Mouse (Mus musculus) brain, embryonic 14.5 days (tissue): ENCODE data around the gene Pik3r4.

ENCODE experiments used
- CTCF ChIP-seq: fragments of 200-500 bp; IDR thresholded peaks from 2 replicates; pipeline ENCODE4 v1.5.1; 2012; ENCODE audit warnings: inconsistent platforms, mild to moderate bottlenecking, moderate library complexity, borderline replicate concordance; ENCODE audit not compliant: insufficient read depth, insufficient read length; ENCODE audit errors: extremely low read depth
- POLR2A ChIP-seq: fragments of 200-500 bp; IDR thresholded peaks from 2 replicates; pipeline ENCODE4 v1.6.1; 2012; ENCODE audit warnings: mild to moderate bottlenecking, inconsistent platforms, borderline replicate concordance; ENCODE audit not compliant: poor library complexity, insufficient read depth, insufficient read length, severe bottlenecking; ENCODE audit errors: extremely low read depth

DNA sequence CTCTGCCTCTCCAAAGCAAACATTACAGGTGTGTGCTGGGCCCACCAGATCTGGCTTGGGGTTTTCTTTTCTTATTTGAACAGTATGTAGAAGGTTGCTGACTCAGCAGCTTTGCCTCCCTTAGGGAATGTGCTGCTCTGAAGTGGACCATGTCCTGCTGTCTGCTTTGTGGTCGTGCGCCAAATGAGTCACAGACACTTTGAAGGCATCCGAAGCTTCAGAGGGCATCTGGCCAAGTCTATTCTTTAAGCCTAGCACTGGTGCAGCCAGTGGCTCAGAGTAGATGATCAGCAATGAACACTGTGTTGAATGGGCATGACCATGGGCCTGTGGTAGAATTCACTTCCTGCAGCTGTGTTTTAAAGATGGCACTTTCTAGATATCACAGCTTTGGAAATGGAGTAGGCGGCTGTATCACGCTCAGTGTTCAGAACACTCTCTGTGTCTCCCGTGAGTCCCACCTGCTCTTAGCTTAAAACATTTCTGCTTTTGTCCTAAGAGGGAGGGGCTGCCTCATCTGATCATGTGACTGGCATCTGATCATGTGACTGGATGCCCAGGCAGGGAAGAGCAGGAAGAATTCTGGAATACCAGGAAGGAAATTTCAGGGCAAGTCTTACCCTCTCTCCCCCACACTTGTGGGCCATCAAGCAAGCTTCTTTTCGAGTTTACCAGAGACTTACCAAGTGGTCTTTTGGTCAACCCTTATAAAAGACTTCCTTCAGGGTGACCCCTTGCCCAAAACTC lies 54.2 kb downstream of the Pik3r4 start:
- TF ChIP-seq CTCF: no peak
- TF ChIP-seq POLR2A: no peak
